Mouse (Mus musculus): ENCODE data around the gene Setx.
A peak's percentile ranks its signal among the peaks of the same experiment; 100 is the strongest.

Setx gene

GRCm38 (mm10) chr2:29151941-29152340 lies 28.0 kb downstream of the Setx start:
- DNase-seq: no peak

- DNase-seq: no peak
Observed at GRCm38 (mm10) chr2:29168067-29168466, 44.1 kb downstream of the Setx start.

GRCm38 (mm10) chr2:29174887-29175286 lies 50.9 kb downstream of the Setx start:
- DNase-seq: no peak

- DNase-seq: no peak
Observed at GRCm38 (mm10) chr2:29179810-29180209, 55.8 kb downstream of the Setx start.

- no peak for DNase-seq
Observed at GRCm38 (mm10) chr2:29181111-29181510, 57.1 kb downstream of the Setx start.

GRCm38 (mm10) chr2:29183266-29183924 lies 59.4 kb downstream of the Setx start:
- no peak for DNase-seq

- no peak for DNase-seq
Observed at GRCm38 (mm10) chr2:29186209-29186608, 62.2 kb downstream of the Setx start.

GRCm38 (mm10) chr2:29190392-29190791 lies 66.4 kb downstream of the Setx start:
- DNase-seq: no peak

GRCm38 (mm10) chr2:29191216-29192215 lies 67.5 kb downstream of the Setx start:
- DNase-seq: no peak

- no peak for DNase-seq
Observed at GRCm38 (mm10) chr2:29192629-29193278, 68.8 kb downstream of the Setx start.

GRCm38 (mm10) chr2:29193819-29194546 lies 70.0 kb downstream of the Setx start:
- DNase-seq: no peak

GRCm38 (mm10) chr2:29194547-29195463 lies 70.8 kb downstream of the Setx start:
- DNase-seq: peak; percentile 61

GRCm38 (mm10) chr2:29196844-29197243 lies 72.9 kb downstream of the Setx start:
- DNase-seq: no peak

GRCm38 (mm10) chr2:29198446-29198845 lies 74.5 kb downstream of the Setx start:
- no peak for DNase-seq

GRCm38 (mm10) chr2:29199909-29200308 lies 75.9 kb downstream of the Setx start:
- DNase-seq: peak; percentile 35

GRCm38 (mm10) chr2:29201223-29201955 lies 77.4 kb downstream of the Setx start:
- DNase-seq: no peak

GRCm38 (mm10) chr2:29206156-29206555 lies 82.2 kb downstream of the Setx start:
- DNase-seq: no peak

- DNase-seq: no peak
Observed at GRCm38 (mm10) chr2:29216286-29217012, 92.5 kb downstream of the Setx start.

- DNase-seq: no peak
Observed at GRCm38 (mm10) chr2:29217042-29217441, 93.1 kb downstream of the Setx start.

GRCm38 (mm10) chr2:29217897-29218296 lies 93.9 kb downstream of the Setx start:
- DNase-seq: peak; percentile 80

Data from right cerebral cortex, adult 18-20 months (tissue).